Mouse (Mus musculus) erythroblast, embryonic 14.5 days (primary cell): ENCODE results near the gene Gm10491.

ENCODE experiments used
- GATA1 ChIP-seq: IDR thresholded peaks from 2 replicates; pipeline ENCODE4 v1.6.1; 2012; ENCODE audit warnings: low read length, inconsistent platforms, mixed read lengths
- TAL1 ChIP-seq: IDR thresholded peaks from 3 replicates; pipeline ENCODE4 v1.6.1; 2012; ENCODE audit warnings: low read length, inconsistent platforms, mixed read lengths

GRCm38 (mm10) chrX:7865786-7866185 is 41.8 kb downstream of the Gm10491 start:
- no peak for TF ChIP-seq GATA1
- no peak for TF ChIP-seq TAL1
